Mouse (Mus musculus) CH12F3 (cell line): ENCODE measurements around the gene Cox6a2.
"Not testable (repeated sequence)": the region's sequence is repeated elsewhere in the genome, so short reads cannot be mapped to it uniquely, and the experiment has no call there.

Experiments used
- in situ Hi-C: fragments of 300-500 bp; cut with MboI; formaldehyde crosslinking; loops from 2 replicates; pipeline ENCODE4 v1.14.3; 2020; ENCODE audit warnings: low sequenced_read_pairs

Cox6a2 gene

GRCm38 (mm10) chr7:128236426-128236825 is 30.2 kb upstream of the Cox6a2 start:
- in situ Hi-C loops, result no loop called here

DNA sequence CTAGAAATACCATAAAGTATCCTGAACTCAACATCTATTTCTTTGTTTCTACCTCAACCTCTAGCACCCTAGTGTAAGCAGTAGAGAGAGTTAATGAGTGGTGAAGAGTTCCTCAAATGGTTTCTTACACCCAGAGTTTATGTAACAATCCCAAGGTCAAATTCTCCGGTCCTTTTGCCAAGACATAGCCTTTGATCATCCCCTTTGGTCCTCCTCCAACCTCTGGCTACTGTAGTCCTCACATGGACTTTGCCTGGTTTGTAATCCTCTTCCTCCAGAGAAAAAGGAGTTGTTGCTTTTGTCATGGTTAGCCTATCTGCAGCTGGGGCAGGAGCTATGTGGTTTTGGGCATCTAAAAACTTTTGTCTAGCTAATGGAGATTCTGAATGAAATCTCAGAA is 29.3 kb upstream of the Cox6a2 start:
- in situ Hi-C loops, result no loop called here

DNA sequence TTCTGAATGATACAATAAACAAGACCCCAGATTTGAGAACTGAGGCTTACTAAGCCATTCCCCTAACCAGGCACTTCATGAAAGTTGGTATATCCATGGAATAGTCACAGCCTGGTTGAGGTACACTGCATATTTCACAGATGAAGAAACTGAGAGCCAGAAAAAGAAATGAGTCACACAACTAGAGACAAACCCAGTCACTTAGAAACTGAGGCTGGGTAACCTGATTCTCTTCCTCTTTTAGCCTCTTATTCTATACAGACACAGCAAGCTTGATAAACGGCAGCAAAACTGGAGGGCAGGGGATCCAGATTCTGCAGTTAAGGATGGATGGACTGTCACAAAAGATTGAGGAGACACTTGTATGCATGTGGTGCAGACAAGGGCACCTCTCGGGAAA is 28.6 kb upstream of the Cox6a2 start:
- in situ Hi-C loops, result no loop called here

- in situ Hi-C loops, result no loop called here
These were observed 25.6 kb upstream of the Cox6a2 start for GRCm38 (mm10) chr7:128231741-128232140.

DNA sequence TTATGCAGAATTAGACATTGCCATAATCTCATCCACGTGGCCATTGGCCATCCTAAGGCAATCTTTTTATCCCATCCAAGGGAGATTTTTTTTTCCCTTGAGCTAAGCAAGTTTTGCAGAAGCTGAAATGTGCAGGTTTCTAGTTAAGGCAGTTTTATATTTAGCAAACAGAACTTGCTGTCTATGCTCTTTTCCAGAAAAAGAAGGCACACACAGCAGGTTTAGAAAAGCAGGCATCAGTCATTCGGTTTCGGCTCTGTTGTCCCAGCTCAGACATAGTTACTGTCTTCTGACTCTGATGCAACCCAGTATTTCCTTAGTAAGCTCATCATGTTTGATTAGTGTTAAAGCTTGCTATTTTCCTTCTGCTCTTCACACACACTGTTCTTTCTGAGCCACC is 14.7 kb upstream of the Cox6a2 start:
- in situ Hi-C loops, result no loop called here

DNA sequence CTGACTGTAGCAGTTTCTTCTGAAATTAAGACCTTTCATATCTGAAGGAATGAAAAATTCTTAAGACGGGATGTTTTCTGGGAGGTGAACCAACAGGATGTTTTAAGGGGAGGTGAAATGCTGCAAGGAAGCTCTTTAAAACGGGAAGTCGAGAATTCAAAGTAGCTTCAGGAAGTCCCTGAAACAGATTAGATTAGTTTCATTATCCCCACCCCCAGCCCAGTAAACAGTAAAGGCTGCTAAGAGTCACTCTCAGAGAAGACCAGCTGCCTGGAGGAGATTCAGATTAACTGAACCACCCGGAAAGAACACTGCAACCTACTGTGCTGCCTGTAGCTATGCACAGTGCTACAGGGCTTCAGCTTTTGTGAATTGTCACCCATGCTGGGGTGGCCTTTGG is 13.8 kb upstream of the Cox6a2 start:
- in situ Hi-C loops, result no loop called here

GRCm38 (mm10) chr7:128209826-128210225 is 3.6 kb upstream of the Cox6a2 start:
- in situ Hi-C loops, result loop anchor here (10.0 kb wide), 2 partner anchors 105 to 205 kb away; partner anchors contain the start of gene Trim72

GRCm38 (mm10) chr7:128208187-128208586 is 2.0 kb upstream of the Cox6a2 start:
- in situ Hi-C loops, result loop anchor here (10.0 kb wide), 2 partner anchors 103 to 203 kb away; partner anchors contain the start of gene Trim72

DNA sequence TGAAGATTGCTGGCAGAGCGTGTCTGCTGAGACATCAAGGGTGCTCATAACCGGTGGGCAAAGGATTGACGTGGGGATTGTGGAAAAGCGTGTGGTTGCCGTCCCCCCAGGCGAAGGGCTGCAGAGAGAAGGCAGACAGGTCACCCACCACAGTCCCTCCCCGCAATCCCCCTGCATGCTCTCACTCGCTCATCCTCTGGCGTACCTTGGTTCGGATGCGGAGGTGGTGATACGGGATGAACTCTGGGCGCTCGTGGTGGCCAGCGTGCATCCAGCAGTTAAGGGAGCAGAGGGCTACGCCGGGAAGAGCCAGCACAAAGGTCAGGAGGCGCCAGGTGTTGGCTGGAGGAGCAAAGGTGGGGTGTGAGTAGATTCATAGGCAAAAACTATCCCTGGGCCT is 492 bp downstream of the Cox6a2 start:
- in situ Hi-C loops, result loop anchor here (10.0 kb wide), 2 partner anchors 101 to 201 kb away; partner anchors contain the start of gene Trim72

GRCm38 (mm10) chr7:128204179-128204578 is 2.0 kb downstream of the Cox6a2 start:
- in situ Hi-C loops, result loop anchor here (10.0 kb wide), 2 partner anchors 99 to 199 kb away; partner anchors contain the start of gene Trim72

- in situ Hi-C loops, result loop anchor here (10.0 kb wide), 2 partner anchors 98 to 198 kb away; partner anchors contain the start of gene Trim72
These were observed 3.1 kb downstream of the Cox6a2 start for GRCm38 (mm10) chr7:128203071-128203470.

- in situ Hi-C loops, result loop anchor here (10.0 kb wide), 2 partner anchors 97 to 197 kb away; partner anchors contain the start of gene Trim72
These were observed 4.6 kb downstream of the Cox6a2 start for GRCm38 (mm10) chr7:128201607-128202006.

DNA sequence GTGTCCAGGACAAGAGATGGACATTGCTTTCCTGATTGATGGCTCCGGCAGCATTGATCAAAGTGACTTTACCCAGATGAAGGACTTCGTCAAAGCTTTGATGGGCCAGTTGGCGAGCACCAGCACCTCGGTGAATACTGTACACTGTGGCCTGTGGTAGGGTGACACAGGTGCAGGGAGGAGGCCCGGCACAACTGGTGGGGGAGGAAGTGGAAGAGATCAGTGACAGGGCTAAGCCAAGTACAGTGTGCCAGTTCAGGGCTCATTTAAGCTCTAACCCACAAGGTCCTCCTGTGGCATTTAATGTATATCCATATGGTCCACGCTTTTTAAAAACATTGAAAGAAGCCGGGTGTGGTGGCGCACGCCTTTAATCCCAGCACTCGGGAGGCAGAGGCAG is 24.5 kb downstream of the Cox6a2 start:
- in situ Hi-C loops, result no loop called here

- in situ Hi-C loops, result no loop called here
These were observed 25.6 kb downstream of the Cox6a2 start for GRCm38 (mm10) chr7:128180546-128180945.

GRCm38 (mm10) chr7:128180126-128180525 is 26.1 kb downstream of the Cox6a2 start:
- in situ Hi-C loops, result no loop called here

GRCm38 (mm10) chr7:128178385-128178784 is 27.8 kb downstream of the Cox6a2 start:
- in situ Hi-C loops, result no loop called here

- in situ Hi-C loops, result no loop called here
These were observed 36.2 kb downstream of the Cox6a2 start for GRCm38 (mm10) chr7:128169996-128170395.

- in situ Hi-C loops, result no loop called here
These were observed 39.8 kb downstream of the Cox6a2 start for GRCm38 (mm10) chr7:128166391-128166790.

DNA sequence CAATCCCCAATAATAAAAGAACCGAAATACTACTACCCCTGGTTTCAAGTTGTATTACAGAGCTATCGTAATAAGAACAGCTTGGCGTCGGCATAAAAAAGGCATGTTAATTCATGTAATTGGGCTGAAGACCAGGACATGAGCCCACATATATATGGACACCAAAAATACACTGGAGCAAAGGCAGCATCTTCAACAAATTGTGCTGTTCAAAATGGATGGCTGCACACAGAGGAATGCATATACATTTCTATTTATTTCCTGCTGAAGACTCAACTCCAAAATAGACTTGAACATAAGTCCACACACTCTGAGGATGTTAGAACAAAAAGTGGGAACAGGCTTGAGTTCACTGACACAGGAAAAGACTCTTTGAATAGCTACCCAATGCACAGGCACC is 42.2 kb downstream of the Cox6a2 start:
- in situ Hi-C loops, result no loop called here

GRCm38 (mm10) chr7:128158688-128159354 is 47.4 kb downstream of the Cox6a2 start:
- in situ Hi-C loops, result not testable (repeated sequence)
